Mouse (Mus musculus) granulocyte monocyte progenitor cell, adult 5-6 weeks (primary cell): ENCODE results near the gene Vps37b. TPM values are rescaled to one million over a fixed set of nuclear protein-coding genes. Genes with fewer than 3 reads are reported as not detected.

Experiments used
- ATAC-seq: replicated peaks from 2 replicates; pipeline ENCODE4 v1.8.0; 2016; ENCODE audit warnings: mild to moderate bottlenecking, moderate TSS enrichment, inconsistent platforms; ENCODE audit not compliant: poor library complexity, severe bottlenecking
- total RNA-seq, 2 experiments: library from RNA; stranded (forward) in 1 of 2; stranded (reverse) in 1 of 2; fragments of 200-712, 200-1000 nt in 1 of 2; fragments of >200 nt in 1 of 2; fragmentation: Nextera tagmentation in 1 of 2; gene quantifications; 2 replicates each; pipeline ENCODE4 v1.2.3; 2014 to 2017

Vps37b gene
- total RNA-seq, 2 experiments from 2014 or later, result 7.6 to 9.5 TPM

- ATAC-seq, result no peak
These were observed 74.9 kb downstream of the Vps37b start for GRCm38 (mm10) chr5:123957213-123957612.

Other genes starting within 250 kb of the Vps37b start
- not detected in 2 replicates for gene Hcar2, start 166.8 kb downstream of the Vps37b start, total RNA-seq (2014; fragmentation: Nextera tagmentation)
- 2.7 and 5.4 TPM in 2 replicates for gene Hcar2, start 166.8 kb downstream of the Vps37b start, total RNA-seq (2017)
- gene Hcar1, start 152.2 kb downstream of the Vps37b start, total RNA-seq (2014; fragmentation: Nextera tagmentation), result not detected in 2 replicates
- not detected in 2 replicates for gene Hcar1, start 152.2 kb downstream of the Vps37b start, total RNA-seq (2017)
- 67.5 and 72.9 TPM in 2 replicates for gene Denr, start 125.1 kb downstream of the Vps37b start, total RNA-seq (2014; fragmentation: Nextera tagmentation)
- 76.4 and 100.0 TPM in 2 replicates for gene Denr, start 125.1 kb downstream of the Vps37b start, total RNA-seq (2017)
- not detected in 2 replicates for gene Gm43518, start 104.9 kb downstream of the Vps37b start, total RNA-seq (2014; fragmentation: Nextera tagmentation)
- not detected in 2 replicates for gene Gm43518, start 104.9 kb downstream of the Vps37b start, total RNA-seq (2017)
- 0.34 and 2.6 TPM in 2 replicates for gene Ccdc62, start 101.6 kb downstream of the Vps37b start, total RNA-seq (2014; fragmentation: Nextera tagmentation)
- gene Ccdc62, start 101.6 kb downstream of the Vps37b start, total RNA-seq (2017), result 0.10 and 5.3 TPM in 2 replicates
- gene Hip1r, start 58.6 kb downstream of the Vps37b start, total RNA-seq (2014; fragmentation: Nextera tagmentation), result 11.5 and 39.3 TPM in 2 replicates
- gene Hip1r, start 58.6 kb downstream of the Vps37b start, total RNA-seq (2017), result 10.1 and 16.9 TPM in 2 replicates
- gene Abcb9, start 63.5 kb upstream of the Vps37b start, total RNA-seq (2014; fragmentation: Nextera tagmentation), result 0.71 and 0.96 TPM in 2 replicates
- 0.73 and 2.7 TPM in 2 replicates for gene Abcb9, start 63.5 kb upstream of the Vps37b start, total RNA-seq (2017)
- 8.9 and 12.1 TPM in 2 replicates for gene Ogfod2, start 80.0 kb upstream of the Vps37b start, total RNA-seq (2014; fragmentation: Nextera tagmentation)
- 14.9 and 18.6 TPM in 2 replicates for gene Ogfod2, start 80.0 kb upstream of the Vps37b start, total RNA-seq (2017)
- 65.3 and 89.4 TPM in 2 replicates for gene Arl6ip4, start 83.8 kb upstream of the Vps37b start, total RNA-seq (2014; fragmentation: Nextera tagmentation)
- gene Arl6ip4, start 83.8 kb upstream of the Vps37b start, total RNA-seq (2017), result 89.7 and 99.8 TPM in 2 replicates
- gene Pitpnm2, start 217.5 kb upstream of the Vps37b start, total RNA-seq (2014; fragmentation: Nextera tagmentation), result 8.8 and 10.4 TPM in 2 replicates
- gene Pitpnm2, start 217.5 kb upstream of the Vps37b start, total RNA-seq (2017), result 3.1 and 4.1 TPM in 2 replicates